Mouse (Mus musculus) E14TG2a.4 (cell line): ENCODE data around the gene Dph7.
"Not testable (repeated sequence)": the region's sequence is repeated elsewhere in the genome, so short reads cannot be mapped to it uniquely, and the experiment has no call there.

ENCODE experiments used
- H3K27me3 ChIP-seq: 2 replicates; pipeline ENCODE4 v1.6.1; 2014; ENCODE audit warnings: low read length, control low read depth; ENCODE audit not compliant: insufficient read depth
- H3K36me3 ChIP-seq: 2 replicates; pipeline ENCODE4 v1.6.1; 2014; ENCODE audit warnings: low read length, control low read depth; ENCODE audit not compliant: insufficient read depth
- H3K4me1 ChIP-seq: replicated peaks from 2 replicates; pipeline ENCODE4 v1.6.1; 2014; ENCODE audit warnings: low read depth, low read length, control low read depth
- H3K4me3 ChIP-seq: replicated peaks from 2 replicates; pipeline ENCODE4 v1.5.1; 2014; ENCODE audit warnings: mild to moderate bottlenecking, low read length
- H3K9me3 ChIP-seq: 2 replicates; pipeline ENCODE4 v1.6.1; 2014; ENCODE audit warnings: low read length, control low read depth
- CTCF ChIP-seq: conservative IDR thresholded peaks from 2 replicates; pipeline ENCODE4 v1.5.1; 2014; ENCODE audit warnings: low read length
- NANOG ChIP-seq: IDR thresholded peaks from 2 replicates; pipeline ENCODE4 v1.6.1; 2014; ENCODE audit warnings: borderline replicate concordance, low read length, mixed read lengths
- POU5F1 ChIP-seq: IDR thresholded peaks from 2 replicates; pipeline ENCODE4 v1.6.1; 2014; ENCODE audit warnings: low read length, borderline replicate concordance

Gene Dph7

GRCm38 (mm10) chr2:24926965-24927358 is 35.2 kb upstream of the Dph7 start:
- TF ChIP-seq POU5F1: no peak
- TF ChIP-seq CTCF: no peak
- TF ChIP-seq NANOG: no peak
- no peaks in the 10 kb centered on the region; the same call in 1 of the 2 replicates for H3K27me3 ChIP-seq
- H3K36me3 ChIP-seq: peaks cover 16% of the 10 kb centered on the region
- H3K9me3 ChIP-seq: no peaks in the 10 kb centered on the region
- no peak overlapping the region for H3K4me3 ChIP-seq
- H3K4me1 ChIP-seq: peaks cover 34% of the 10 kb centered on the region

DNA sequence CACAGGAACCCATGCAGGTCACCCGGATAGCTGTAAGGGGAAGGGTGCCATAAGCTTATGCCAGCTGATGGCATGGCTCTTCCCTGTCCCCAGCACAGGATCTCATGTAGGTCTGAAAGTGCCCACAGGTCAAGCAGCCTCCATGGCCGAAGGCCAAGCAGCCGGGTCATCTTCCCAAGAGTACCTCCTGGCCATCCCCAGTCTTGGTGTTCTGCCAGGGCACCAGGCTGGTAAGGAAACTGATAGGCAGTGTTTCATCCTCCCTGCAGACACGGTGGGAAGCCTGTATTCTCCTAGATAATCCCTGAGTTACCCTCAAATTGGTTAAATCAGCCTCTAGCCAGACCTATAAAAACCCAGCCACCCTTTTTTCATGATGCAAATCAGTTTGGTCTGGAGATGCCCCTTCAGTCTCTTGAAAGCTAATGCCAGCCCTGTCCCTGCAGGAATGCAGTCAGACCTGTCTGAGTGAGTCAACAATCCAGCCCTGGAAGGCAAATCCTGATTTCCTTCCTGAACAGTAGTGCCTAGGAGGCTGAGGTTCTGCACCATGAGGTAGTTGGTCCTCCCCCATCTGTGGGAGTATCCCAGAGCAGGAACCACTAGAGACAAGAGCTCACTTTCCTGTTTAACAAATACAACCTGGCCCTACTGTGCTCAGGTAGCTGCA is 34.3 kb upstream of the Dph7 start:
- no peaks in the 10 kb centered on the region; the same call in 1 of the 2 replicates for H3K27me3 ChIP-seq
- H3K36me3 ChIP-seq: peaks cover 16% of the 10 kb centered on the region
- no peak overlapping the region for H3K4me3 ChIP-seq
- peaks cover 34% of the 10 kb centered on the region for H3K4me1 ChIP-seq
- TF ChIP-seq POU5F1 (no peak), CTCF (no peak), NANOG (no peak)
- no peaks in the 10 kb centered on the region for H3K9me3 ChIP-seq

DNA sequence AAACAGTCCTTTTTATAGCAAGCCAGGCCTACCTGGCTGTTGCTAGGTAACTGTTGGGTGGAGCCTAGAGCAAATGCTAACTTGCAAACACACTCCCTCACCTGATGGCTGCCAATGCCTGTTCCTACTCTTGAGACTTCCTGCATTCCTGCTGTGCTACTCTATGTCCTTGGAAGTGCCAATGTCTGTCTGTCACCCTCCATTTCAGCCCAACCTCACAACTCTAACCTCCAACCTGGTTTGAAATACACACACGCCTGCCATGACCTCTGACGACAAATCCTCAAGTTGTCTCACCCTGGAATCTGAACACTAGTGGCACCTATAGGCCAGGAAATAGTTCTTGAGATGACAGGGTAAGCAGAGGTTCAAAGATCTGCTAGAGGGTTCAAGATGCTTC is 33.1 kb upstream of the Dph7 start:
- H3K36me3 ChIP-seq: peaks cover 16% of the 10 kb centered on the region
- peaks cover 39% of the 10 kb centered on the region for H3K4me1 ChIP-seq
- no peak for TF ChIP-seq POU5F1
- TF ChIP-seq CTCF: no peak
- TF ChIP-seq NANOG: no peak
- no peaks in the 10 kb centered on the region for H3K9me3 ChIP-seq
- no peak overlapping the region for H3K4me3 ChIP-seq
- peaks cover 11% of the 10 kb centered on the region for H3K27me3 ChIP-seq

GRCm38 (mm10) chr2:24929593-24929992 is 32.6 kb upstream of the Dph7 start:
- Histone ChIP-seq H3K27me3 (peaks cover 15% of the 10 kb centered on the region), H3K4me3 (no peak overlapping the region), H3K4me1 (peaks cover 43% of the 10 kb centered on the region), H3K36me3 (peaks cover 16% of the 10 kb centered on the region), H3K9me3 (no peaks in the 10 kb centered on the region)
- TF ChIP-seq CTCF: no peak
- no peak for TF ChIP-seq NANOG
- no peak for TF ChIP-seq POU5F1

DNA sequence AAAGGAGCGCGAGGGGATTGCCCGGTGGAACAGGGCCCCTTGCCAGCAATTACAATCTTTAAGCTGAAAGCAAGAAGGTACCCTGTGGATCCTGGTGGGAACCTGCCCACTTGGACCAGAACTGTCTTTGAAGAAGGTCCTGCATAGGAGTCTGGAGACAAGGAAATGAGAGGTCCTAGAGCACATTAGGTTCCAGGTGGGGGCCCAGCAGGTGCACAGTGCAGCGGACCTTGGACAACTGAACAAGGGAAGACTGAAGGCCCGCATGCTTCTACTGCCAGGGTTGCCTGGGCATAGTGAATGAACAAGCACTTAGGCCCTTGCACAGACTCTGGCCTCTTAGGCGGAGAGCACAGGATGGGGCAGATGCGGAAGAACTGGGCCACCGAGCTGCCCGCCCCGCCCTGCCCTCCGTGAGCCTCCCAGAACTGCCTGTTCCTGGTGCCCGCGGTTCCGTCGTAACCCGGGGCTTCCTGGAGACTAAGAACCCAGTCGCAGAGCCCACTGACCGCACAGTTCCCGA is 27.7 kb upstream of the Dph7 start:
- no peaks in the 10 kb centered on the region for H3K9me3 ChIP-seq
- no peak for TF ChIP-seq NANOG
- no peak for TF ChIP-seq CTCF
- TF ChIP-seq POU5F1: no peak

GRCm38 (mm10) chr2:24935057-24935796 is 27.0 kb upstream of the Dph7 start, which contains the start of gene Arrdc1:
Gene Arrdc1 (minus strand): TSS chr2:24935252.
- H3K9me3 ChIP-seq: no peaks in the 10 kb centered on the region
- no peaks in the 10 kb centered on the region for H3K36me3 ChIP-seq
- TF ChIP-seq CTCF (peak; percentile 36), POU5F1 (no peak)
- peaks cover 19% of the 10 kb centered on the region for H3K4me1 ChIP-seq
- peaks cover 38% of the 10 kb centered on the region for H3K27me3 ChIP-seq
- peak within 1 kb of the TSS; percentile 92 for H3K4me3 ChIP-seq

More for the DNA sequence above, 27.7 kb upstream of the Dph7 start:
- Histone ChIP-seq H3K27me3 (peaks cover 33% of the 10 kb centered on the region), H3K36me3 (no peaks in the 10 kb centered on the region), H3K4me3 (peak overlapping the region; percentile 92), H3K4me1 (peaks cover 26% of the 10 kb centered on the region)

GRCm38 (mm10) chr2:24942092-24942491 is 20.1 kb upstream of the Dph7 start:
- TF ChIP-seq POU5F1 (no peak), NANOG (no peak), CTCF (no peak)
- H3K4me1 ChIP-seq: no peaks in the 10 kb centered on the region

GRCm38 (mm10) chr2:24944304-24944703 is 17.9 kb upstream of the Dph7 start:
- H3K4me3 ChIP-seq, H3K36me3 ChIP-seq, H3K4me1 ChIP-seq, H3K9me3 ChIP-seq: not testable (repeated sequence)
- peaks cover 10% of the 10 kb centered on the region; the same call in 1 of the 2 replicates for H3K27me3 ChIP-seq

More at GRCm38 (mm10) chr2:24942092-24942491, 20.1 kb upstream of the Dph7 start:
- no peaks in the 10 kb centered on the region for H3K9me3 ChIP-seq
- H3K27me3 ChIP-seq: peaks cover 23% of the 10 kb centered on the region
- no peaks in the 10 kb centered on the region for H3K36me3 ChIP-seq
- H3K4me3 ChIP-seq: no peak overlapping the region
